Mouse (Mus musculus): ENCODE data around the gene Timp3. TPM values are rescaled to one million over a fixed set of nuclear protein-coding genes. Genes with fewer than 3 reads are reported as not detected.
A peak's percentile ranks its signal among the peaks of the same experiment; 100 is the strongest.
"Not testable (repeated sequence)": the region's sequence is repeated elsewhere in the genome, so short reads cannot be mapped to it uniquely, and the experiment has no call there.

Gene Timp3
- polyA plus RNA-seq, 1 experiment from 2014 or later = 18.0 TPM

- Histone ChIP-seq H3K9ac (no peak overlapping the region), H3K4me2 (no peak overlapping the region), H3K27ac (no peak overlapping the region), H3K4me3 (replicated peaks) (no peak overlapping the region), H3K36me3 (replicated peaks) (no peaks in the 10 kb centered on the region), H3K4me1 (no peaks in the 10 kb centered on the region), H3K27me3 (no peaks in the 10 kb centered on the region), H3K9me3 (no peaks in the 10 kb centered on the region)
- WGBS = 72% methylated on average over 5 of the region's 5 CpGs
- no peak for ATAC-seq (ENCODE audit: low FRiP score)
These were observed 65.5 kb downstream of the Timp3 start for GRCm38 (mm10) chr10:86365632-86366092.

DNA sequence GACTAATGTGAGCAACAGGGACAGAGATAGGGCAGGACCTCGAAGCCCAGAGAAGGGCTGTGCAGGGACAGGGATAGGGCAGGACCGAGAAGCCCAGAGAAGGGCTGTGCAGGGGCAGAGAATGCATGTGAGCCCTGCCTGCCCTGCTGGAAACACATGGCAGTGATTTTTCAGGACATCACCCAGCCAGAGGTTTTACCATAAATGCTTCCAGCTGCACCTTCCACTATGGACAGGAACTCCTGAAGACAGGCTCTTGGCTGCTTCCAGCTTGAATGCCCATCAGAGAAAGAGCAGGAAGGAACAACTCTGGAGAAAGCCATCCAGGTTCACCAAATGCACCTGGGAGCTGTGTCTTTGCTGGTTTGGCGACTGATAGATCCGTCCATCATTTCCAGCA is 67.2 kb downstream of the Timp3 start:
- Histone ChIP-seq H3K4me3 (replicated peaks) (no peak overlapping the region), H3K4me1 (no peaks in the 10 kb centered on the region), H3K27me3 (no peaks in the 10 kb centered on the region), H3K27ac (no peak overlapping the region), H3K9ac (no peak overlapping the region), H3K4me2 (no peak overlapping the region), H3K9me3 (no peaks in the 10 kb centered on the region), H3K36me3 (replicated peaks) (no peaks in the 10 kb centered on the region)
- no peak for ATAC-seq (ENCODE audit: low FRiP score)
- whole genome bisulfite sequencing = 81% methylated on average over 4 of the region's 4 CpGs

- H3K4me3 ChIP-seq (replicated peaks) = no peak overlapping the region
- 93% methylated on average over 12 of the region's 12 CpGs for WGBS
- H3K27me3 ChIP-seq = no peaks in the 10 kb centered on the region
- H3K9ac ChIP-seq = no peak overlapping the region
- H3K9me3 ChIP-seq = no peaks in the 10 kb centered on the region
- ATAC-seq (ENCODE audit: low FRiP score) = no peak
- H3K4me1 ChIP-seq = no peaks in the 10 kb centered on the region
- H3K4me2 ChIP-seq = no peak overlapping the region
- no peaks in the 10 kb centered on the region for H3K36me3 ChIP-seq (replicated peaks)
- H3K27ac ChIP-seq = no peak overlapping the region
These were observed 68.6 kb downstream of the Timp3 start for GRCm38 (mm10) chr10:86368811-86369210.

DNA sequence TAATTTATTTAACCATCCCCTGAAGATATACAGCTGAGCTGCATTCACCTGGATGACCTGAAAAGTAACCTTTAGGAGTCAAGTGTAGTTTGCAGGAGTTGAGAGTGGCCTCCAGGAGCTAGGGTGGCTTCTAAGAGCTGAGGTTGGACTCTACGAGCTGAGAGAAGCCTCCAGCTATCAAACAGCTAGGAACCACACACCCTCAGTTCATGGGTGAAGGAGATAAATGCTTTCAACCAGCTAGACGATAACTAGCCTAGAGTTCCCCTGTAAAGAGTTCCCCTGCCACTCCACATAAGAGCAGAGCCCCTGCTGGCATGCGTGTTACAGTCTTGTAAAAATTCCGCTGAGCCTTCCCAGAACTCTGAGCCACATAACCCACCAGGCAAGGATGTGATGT is 69.2 kb downstream of the Timp3 start:
- H3K27ac ChIP-seq = no peak overlapping the region
- no peaks in the 10 kb centered on the region for H3K9me3 ChIP-seq
- no peak overlapping the region for H3K9ac ChIP-seq
- no peak overlapping the region for H3K4me2 ChIP-seq
- no peak for ATAC-seq (ENCODE audit: low FRiP score)
- no peaks in the 10 kb centered on the region for H3K4me1 ChIP-seq
- H3K27me3 ChIP-seq = no peaks in the 10 kb centered on the region
- H3K36me3 ChIP-seq (replicated peaks) = no peaks in the 10 kb centered on the region
- H3K4me3 ChIP-seq (replicated peaks) = no peak overlapping the region
- 83% methylated on average over 4 of the region's 4 CpGs for WGBS

DNA sequence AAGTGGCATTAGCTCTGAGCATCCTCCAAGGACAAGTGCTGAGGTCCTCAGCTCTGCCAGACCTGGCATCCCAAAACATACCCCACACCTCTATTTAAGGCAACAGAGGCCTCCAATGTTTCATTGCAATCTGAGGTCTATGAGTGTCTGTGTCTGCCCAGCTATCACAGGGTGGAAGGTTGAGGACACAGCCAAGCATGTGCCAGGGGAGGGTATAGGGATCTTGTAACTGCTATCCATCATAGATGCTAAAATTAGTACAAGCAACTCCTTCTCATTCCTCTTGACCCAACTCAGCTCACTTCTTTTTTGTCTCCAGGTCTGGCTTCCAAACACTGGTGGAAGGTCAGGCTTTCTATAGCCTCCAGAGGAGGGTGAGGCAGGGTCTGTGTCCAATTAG is 71.4 kb downstream of the Timp3 start:
- no peak overlapping the region for H3K4me3 ChIP-seq (replicated peaks)
- no peak overlapping the region for H3K9ac ChIP-seq
- no peaks in the 10 kb centered on the region for H3K9me3 ChIP-seq
- no peak for ATAC-seq (ENCODE audit: low FRiP score)
- H3K27me3 ChIP-seq = no peaks in the 10 kb centered on the region
- no peak overlapping the region for H3K27ac ChIP-seq
- H3K4me1 ChIP-seq = no peaks in the 10 kb centered on the region
- no peak overlapping the region for H3K4me2 ChIP-seq
- no peaks in the 10 kb centered on the region for H3K36me3 ChIP-seq (replicated peaks)

DNA sequence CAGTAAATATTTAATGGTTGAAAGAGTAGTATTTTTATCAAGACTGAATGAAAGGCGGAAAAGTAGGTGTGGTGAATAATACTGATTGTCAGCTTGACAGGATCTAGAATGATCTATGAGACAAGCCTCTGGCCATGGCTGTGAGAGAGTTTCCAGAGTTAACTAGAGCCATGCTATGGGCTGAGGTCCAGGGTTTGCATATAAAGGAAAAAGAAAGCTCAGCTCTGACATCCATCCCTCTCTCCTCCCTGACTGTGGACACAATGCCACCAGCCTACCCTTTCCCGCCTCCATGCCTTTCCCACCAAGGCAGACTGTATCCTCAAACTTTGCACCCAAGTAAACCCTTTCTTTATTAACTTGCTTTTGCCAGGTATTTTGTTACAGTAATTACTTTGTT is 73.9 kb downstream of the Timp3 start:
- WGBS = 83% methylated on average over 2 of the region's 2 CpGs
- no peak overlapping the region for H3K9ac ChIP-seq
- no peaks in the 10 kb centered on the region for H3K27me3 ChIP-seq
- no peaks in the 10 kb centered on the region for H3K36me3 ChIP-seq (replicated peaks)
- no peak overlapping the region for H3K4me2 ChIP-seq
- no peak overlapping the region for H3K4me3 ChIP-seq (replicated peaks)
- no peak overlapping the region for H3K27ac ChIP-seq
- no peaks in the 10 kb centered on the region for H3K4me1 ChIP-seq
- no peaks in the 10 kb centered on the region for H3K9me3 ChIP-seq
- no peak for ATAC-seq (ENCODE audit: low FRiP score)

- no peak; the same call in 1 of the 2 replicates for ATAC-seq (ENCODE audit: low FRiP score)
- H3K4me3 ChIP-seq (replicated peaks) = no peak overlapping the region
- H3K9me3 ChIP-seq = no peaks in the 10 kb centered on the region
- H3K4me2 ChIP-seq = no peak overlapping the region
- no peak overlapping the region for H3K9ac ChIP-seq
- no peak overlapping the region for H3K27ac ChIP-seq
- WGBS = 81% methylated on average over 11 of the region's 11 CpGs
- no peaks in the 10 kb centered on the region for H3K27me3 ChIP-seq
- no peaks in the 10 kb centered on the region for H3K4me1 ChIP-seq
- no peaks in the 10 kb centered on the region for H3K36me3 ChIP-seq (replicated peaks)
These were observed 75.7 kb downstream of the Timp3 start for GRCm38 (mm10) chr10:86375903-86376302.

DNA sequence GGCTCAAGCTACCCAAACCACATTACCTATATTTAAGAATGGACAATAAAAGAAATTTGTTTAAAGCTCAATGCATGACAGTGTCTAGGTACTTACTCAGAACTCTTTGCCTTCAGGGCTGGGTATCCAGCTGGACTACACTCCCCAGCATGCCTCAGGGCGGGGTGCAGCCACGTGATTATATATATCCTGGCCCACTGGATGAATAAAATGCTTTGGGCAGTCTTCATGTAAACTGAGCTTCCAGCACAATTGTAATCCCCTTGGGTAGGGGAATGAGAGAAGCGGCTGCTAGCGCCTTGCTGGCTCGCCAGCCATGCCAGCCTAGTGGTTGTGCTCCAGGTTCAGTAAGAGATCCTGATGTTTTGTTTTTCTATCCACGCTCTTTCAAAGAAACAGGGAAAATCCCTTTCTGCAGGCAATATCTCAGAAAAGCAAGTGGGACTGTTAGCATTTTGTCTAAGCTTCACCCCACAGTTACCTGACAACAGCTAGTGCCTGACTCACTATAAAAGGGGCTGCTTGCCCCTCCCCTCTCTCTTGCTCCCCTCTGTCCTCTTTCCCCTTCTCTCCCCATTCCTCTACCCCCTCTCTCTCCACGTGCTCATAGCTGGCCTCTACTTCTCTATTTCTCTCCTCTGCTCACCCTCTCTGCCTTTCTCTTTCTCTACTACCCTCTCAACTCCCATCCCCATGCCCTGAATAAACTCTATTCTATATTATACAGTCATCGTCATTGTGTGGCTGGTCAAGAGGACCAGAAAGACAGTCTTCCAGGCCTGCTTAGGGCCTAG is 76.4 kb downstream of the Timp3 start:
- no peaks in the 10 kb centered on the region for H3K9me3 ChIP-seq
- WGBS = 75% methylated on average over 8 of the region's 8 CpGs
- ATAC-seq (ENCODE audit: low FRiP score) = peak; percentile 63; the same call in 1 of the 2 replicates
- H3K4me3 ChIP-seq (replicated peaks) = no peak overlapping the region
- no peaks in the 10 kb centered on the region for H3K36me3 ChIP-seq (replicated peaks)
- no peak overlapping the region for H3K27ac ChIP-seq
- H3K9ac ChIP-seq = no peak overlapping the region
- H3K4me2 ChIP-seq = no peak overlapping the region
- no peaks in the 10 kb centered on the region for H3K27me3 ChIP-seq
- H3K4me1 ChIP-seq = no peaks in the 10 kb centered on the region

DNA sequence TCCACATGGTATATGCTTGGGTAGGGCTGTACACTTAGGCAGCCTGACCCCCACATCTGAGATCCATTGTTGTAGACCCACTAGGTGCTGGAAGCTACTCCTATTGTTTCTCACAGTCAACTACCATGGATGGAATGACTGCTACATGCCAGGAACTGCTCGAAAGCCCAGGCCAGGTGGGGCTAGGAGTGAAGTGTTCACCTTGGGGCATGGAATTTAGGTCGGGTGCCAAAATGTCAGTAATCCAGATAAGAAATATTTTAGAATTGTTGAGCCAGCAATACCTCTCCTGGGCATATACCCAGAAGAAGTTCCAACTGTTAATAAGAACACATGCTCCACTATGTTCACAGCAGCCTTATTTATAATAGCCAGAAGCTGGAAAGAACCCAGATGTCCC is 78.6 kb downstream of the Timp3 start:
- 84% methylated on average over 2 of the region's 2 CpGs for WGBS
- not testable (repeated sequence) for H3K27me3 ChIP-seq; H3K9ac ChIP-seq; H3K27ac ChIP-seq; H3K9me3 ChIP-seq; H3K4me1 ChIP-seq; H3K36me3 ChIP-seq (replicated peaks); H3K4me2 ChIP-seq; ATAC-seq (ENCODE audit: low FRiP score); H3K4me3 ChIP-seq (replicated peaks)

DNA sequence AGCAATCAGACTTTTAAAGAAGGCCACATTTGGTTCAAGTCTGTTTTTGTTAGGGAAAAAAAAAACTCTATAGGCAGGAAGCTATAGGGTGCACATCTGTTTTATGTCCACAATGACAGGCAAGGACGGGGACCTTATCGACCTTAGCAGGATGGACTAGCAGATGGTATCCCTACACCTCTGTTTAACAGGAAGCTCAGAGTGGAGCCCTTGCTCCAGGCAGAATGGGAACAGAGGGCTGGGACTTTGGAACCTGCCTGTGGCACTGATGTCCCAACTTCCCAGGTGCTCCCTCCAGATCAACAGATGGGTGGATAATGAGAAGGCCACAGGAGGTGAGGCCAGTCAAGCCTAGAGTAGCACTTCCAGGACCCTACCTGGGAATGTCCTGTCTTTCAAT is 80.5 kb downstream of the Timp3 start:
- no peak overlapping the region for H3K9ac ChIP-seq
- WGBS = 90% methylated on average over 2 of the region's 2 CpGs
- H3K27ac ChIP-seq = no peak overlapping the region
- no peaks in the 10 kb centered on the region for H3K27me3 ChIP-seq
- H3K4me3 ChIP-seq (replicated peaks) = no peak overlapping the region
- H3K36me3 ChIP-seq (replicated peaks) = no peaks in the 10 kb centered on the region
- H3K9me3 ChIP-seq = no peaks in the 10 kb centered on the region
- H3K4me2 ChIP-seq = no peak overlapping the region
- no peaks in the 10 kb centered on the region for H3K4me1 ChIP-seq
- ATAC-seq (ENCODE audit: low FRiP score) = no peak

GRCm38 (mm10) chr10:86381150-86381921 is 81.2 kb downstream of the Timp3 start:
- no peak for ATAC-seq (ENCODE audit: low FRiP score)
- H3K27me3 ChIP-seq = no peaks in the 10 kb centered on the region
- no peak overlapping the region for H3K4me3 ChIP-seq (replicated peaks)
- WGBS = 79% methylated on average over 9 of the region's 9 CpGs
- no peaks in the 10 kb centered on the region for H3K36me3 ChIP-seq (replicated peaks)
- no peak overlapping the region for H3K4me2 ChIP-seq
- H3K9me3 ChIP-seq = no peaks in the 10 kb centered on the region
- H3K9ac ChIP-seq = no peak overlapping the region
- no peaks in the 10 kb centered on the region for H3K4me1 ChIP-seq
- no peak overlapping the region for H3K27ac ChIP-seq

GRCm38 (mm10) chr10:86381922-86382260 is 81.7 kb downstream of the Timp3 start:
- Histone ChIP-seq H3K27ac (no peak overlapping the region), H3K4me3 (replicated peaks) (no peak overlapping the region), H3K36me3 (replicated peaks) (no peaks in the 10 kb centered on the region), H3K4me2 (no peak overlapping the region), H3K4me1 (no peaks in the 10 kb centered on the region), H3K9ac (no peak overlapping the region), H3K27me3 (no peaks in the 10 kb centered on the region), H3K9me3 (no peaks in the 10 kb centered on the region)
- ATAC-seq (ENCODE audit: low FRiP score) = no peak
- WGBS = 48% methylated on average over 2 of the region's 2 CpGs

- no peaks in the 10 kb centered on the region for H3K9me3 ChIP-seq
- 90% methylated on average over 2 of the region's 2 CpGs for WGBS
- no peak overlapping the region for H3K27ac ChIP-seq
- no peak for ATAC-seq (ENCODE audit: low FRiP score)
- peaks cover 9% of the 10 kb centered on the region; the same call in 1 of the 2 replicates for H3K4me1 ChIP-seq
- H3K9ac ChIP-seq = no peak overlapping the region
- H3K4me3 ChIP-seq (replicated peaks) = no peak overlapping the region
- no peaks in the 10 kb centered on the region for H3K36me3 ChIP-seq (replicated peaks)
- H3K27me3 ChIP-seq = no peaks in the 10 kb centered on the region
- no peak overlapping the region for H3K4me2 ChIP-seq
These were observed 84.5 kb downstream of the Timp3 start for GRCm38 (mm10) chr10:86384655-86385054.

All from forebrain, embryonic 12.5 days (tissue).